Mouse (Mus musculus) adrenal gland, postnatal 4 days (tissue): ENCODE results near the gene Gm11238. TPM values are rescaled to one million over a fixed set of nuclear protein-coding genes. Genes with fewer than 3 reads are reported as not detected.
"Not testable (repeated sequence)": the region's sequence is repeated elsewhere in the genome, so short reads cannot be mapped to it uniquely, and the experiment has no call there.

Experiments
- DNase-seq, 2 experiments: peaks; one replicate each; pipeline ENCODE4 v3.0.0; 2021 to 2022; ENCODE audit warnings: low spot score in 2 of 2, mixed read lengths in 2 of 2
- long read RNA-seq, 2 experiments: library from polyadenylated mRNA; stranded (forward); transcript quantifications; one replicate each; pipeline ENCODE4 v2.0.0; 2021
- total RNA-seq, 2 experiments: library from RNA; stranded (reverse); gene quantifications; 2 replicates each; pipeline ENCODE4 v1.2.3; 2021

The Gm11238 gene
- total RNA-seq: not detected
- long read RNA-seq, experiment 1: 0 reads
- long read RNA-seq, experiment 2: 0 reads

- DNase-seq: not testable (repeated sequence)
Observed at GRCm38 (mm10) chr4:73607581-73607980, at the start of gene Gm11238. Gene Gm11238, plus strand, starts transcription at chr4:73607881.

DNA sequence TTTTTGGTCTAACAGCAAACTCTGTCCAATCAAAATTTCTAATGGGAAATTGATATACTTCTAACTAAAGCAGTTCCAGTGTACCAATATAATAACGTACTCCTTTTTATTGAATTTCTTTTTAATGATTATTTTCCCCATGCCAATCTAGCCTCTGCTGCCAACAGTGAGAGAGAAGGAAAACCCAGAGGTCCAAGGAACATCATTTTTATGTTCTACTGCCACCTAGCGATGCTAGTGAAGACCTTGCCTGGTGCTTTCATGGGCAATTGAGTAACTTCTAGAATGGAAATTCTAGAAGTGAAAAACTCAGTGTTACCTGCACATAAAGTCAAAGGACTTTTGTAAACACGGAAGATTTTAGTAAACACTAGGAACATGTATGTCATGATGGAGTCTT, 8.4 kb upstream of the Gm11238 start:
- no peak for DNase-seq

DNA sequence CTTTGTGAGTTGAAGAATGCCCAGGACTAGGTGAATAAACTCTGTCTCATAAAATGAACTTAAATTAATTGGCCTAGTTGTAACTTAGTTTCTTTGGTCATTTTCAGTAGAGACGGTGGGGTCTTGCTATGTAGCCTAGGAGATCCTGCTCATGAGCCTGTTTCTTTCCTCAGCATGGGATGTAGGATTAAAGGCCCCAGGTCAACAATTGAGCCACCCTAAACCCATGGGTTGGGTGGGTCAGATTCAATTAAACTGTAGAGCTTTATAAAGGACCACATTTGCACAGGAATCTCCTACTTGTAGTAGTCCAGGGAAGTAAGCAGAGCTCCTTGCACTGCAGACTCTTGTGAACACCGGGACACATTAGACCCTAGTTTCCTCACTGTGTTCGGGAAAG, 15.0 kb downstream of the Gm11238 start, which contains the start of gene Gm11237:
TSS of gene Gm11237 (plus strand) at position 301 of the 400 bp plus-strand sequence.
- DNase-seq: not testable (repeated sequence)

GRCm38 (mm10) chr4:73637821-73638220, 30.1 kb downstream of the Gm11238 start, which contains the start of gene Gm11236:
Gene Gm11236, plus strand, starts transcription at chr4:73638121.
- not testable (repeated sequence) for DNase-seq

DNA sequence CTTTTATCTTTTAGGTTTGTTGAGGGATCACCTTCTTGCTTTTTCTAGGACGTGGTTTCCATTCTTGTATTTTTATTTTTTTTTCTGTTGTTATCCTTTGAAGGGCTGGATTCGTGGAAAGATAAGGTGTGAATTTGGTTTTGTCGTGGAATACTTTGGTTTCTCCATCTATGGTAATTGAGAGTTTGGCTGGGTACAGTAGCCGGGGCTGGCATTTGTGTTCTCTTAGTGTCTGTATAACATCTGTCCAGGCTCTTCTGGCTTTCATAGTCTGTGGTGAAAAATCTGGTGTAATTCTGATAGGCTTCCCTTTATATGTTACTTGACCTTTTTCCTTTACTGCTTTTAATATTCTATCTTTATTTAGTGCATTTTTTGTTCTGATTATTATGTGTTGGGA, 54.2 kb downstream of the Gm11238 start:
- DNase-seq: not testable (repeated sequence)

DNA sequence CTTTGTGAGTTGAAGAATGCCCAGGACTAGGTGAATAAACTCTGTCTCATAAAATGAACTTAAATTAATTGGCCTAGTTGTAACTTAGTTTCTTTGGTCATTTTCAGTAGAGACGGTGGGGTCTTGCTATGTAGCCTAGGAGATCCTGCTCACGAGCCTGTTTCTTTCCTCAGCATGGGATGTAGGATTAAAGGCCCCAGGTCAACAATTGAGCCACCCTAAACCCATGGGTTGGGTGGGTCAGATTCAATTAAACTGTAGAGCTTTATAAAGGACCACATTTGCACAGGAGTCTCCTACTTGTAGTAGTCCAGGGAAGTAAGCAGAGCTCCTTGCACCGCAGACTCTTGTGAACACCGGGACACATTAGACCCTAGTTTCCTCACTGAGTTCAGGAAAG, 60.4 kb downstream of the Gm11238 start, which contains the start of gene Gm11239:
TSS of gene Gm11239 (plus strand) at position 301 of the 400 bp plus-strand sequence.
- not testable (repeated sequence) for DNase-seq

DNA sequence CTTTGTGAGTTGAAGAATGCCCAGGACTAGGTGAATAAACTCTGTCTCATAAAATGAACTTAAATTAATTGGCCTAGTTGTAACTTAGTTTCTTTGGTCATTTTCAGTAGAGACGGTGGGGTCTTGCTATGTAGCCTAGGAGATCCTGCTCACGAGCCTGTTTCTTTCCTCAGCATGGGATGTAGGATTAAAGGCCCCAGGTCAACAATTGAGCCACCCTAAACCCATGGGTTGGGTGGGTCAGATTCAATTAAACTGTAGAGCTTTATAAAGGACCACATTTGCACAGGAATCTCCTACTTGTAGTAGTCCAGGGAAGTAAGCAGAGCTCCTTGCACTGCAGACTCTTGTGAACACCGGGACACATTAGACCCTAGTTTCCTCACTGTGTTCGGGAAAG, 75.5 kb downstream of the Gm11238 start, which contains the start of gene Gm428:
TSS of gene Gm428 (plus strand) at position 301 of the 400 bp plus-strand sequence.
- not testable (repeated sequence) for DNase-seq

Other genes with a start within 250 kb of the Gm11238 start
- gene Gm11487, start 202.8 kb upstream of the Gm11238 start, total RNA-seq: not detected
- not detected for gene Gm11237, start 15.1 kb downstream of the Gm11238 start, total RNA-seq
- gene Gm11236, start 30.2 kb downstream of the Gm11238 start, total RNA-seq: not detected
- gene Gm11239, start 60.5 kb downstream of the Gm11238 start, total RNA-seq: not detected
- gene Gm428, start 75.6 kb downstream of the Gm11238 start, total RNA-seq: not detected
- under 1 TPM; 0.11 to 0.92 TPM for gene Rasef, start 183.1 kb downstream of the Gm11238 start, total RNA-seq